Mouse (Mus musculus): ENCODE data around the gene 1520401A03Rik.

Gene 1520401A03Rik

GRCm38 (mm10) chr17:23742941-23743340 is 20.4 kb upstream of the 1520401A03Rik start:
- DNase-seq (ENCODE audit: low spot score): no peak

DNA sequence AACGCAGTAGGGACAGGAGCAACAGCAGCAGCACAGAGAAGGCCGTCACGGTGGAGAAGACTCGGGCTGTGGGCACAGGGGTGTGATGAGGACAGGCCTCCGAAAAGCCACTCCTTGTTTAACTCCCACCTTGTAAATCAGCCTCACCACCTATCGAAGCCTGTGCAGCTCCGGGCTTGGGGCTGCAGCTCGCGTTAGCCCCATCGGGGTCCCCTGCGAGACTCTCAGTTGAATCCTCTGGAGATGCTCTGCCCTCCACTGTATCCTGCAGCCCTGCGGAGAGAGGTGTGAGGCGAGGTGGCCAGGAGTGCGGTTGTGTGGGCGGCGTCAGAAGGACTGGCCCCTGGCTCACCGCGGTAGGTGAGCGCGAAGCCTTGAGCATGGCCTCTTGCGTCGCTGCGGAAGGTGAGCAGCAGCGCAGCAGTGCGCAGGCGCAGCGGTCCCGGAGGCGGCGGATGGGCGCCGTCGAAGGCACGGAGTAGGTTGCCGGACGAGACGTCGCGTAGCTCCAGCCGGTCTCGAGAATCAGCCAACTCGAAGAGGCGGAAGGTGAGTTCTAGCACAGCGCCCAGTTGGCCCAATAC is 19.7 kb upstream of the 1520401A03Rik start:
- no peak for DNase-seq (ENCODE audit: low spot score)

- DNase-seq (ENCODE audit: low spot score): no peak
These were observed 19.0 kb upstream of the 1520401A03Rik start for GRCm38 (mm10) chr17:23741359-23742209.

DNA sequence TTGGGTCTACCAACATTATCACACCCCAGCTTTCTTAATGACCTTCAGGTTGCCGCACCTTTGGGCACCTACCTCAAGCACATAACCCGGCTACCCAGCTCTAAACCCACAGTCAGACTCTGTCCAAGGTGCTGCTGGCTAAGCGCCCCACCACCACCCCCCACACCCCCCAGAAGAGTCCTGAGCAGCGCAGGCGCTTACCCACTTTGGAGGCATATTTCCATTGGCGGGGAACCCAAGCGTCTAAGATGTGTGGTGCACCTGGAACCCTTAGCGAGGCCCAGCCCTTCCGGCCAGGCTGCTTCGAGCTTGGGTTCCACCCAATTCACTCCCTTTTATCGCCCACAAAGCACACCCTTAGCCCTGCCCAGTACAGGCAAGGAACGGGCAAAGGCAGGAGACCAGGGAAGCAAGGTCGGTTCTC is 18.0 kb upstream of the 1520401A03Rik start, which contains the start of gene Paqr4:
Gene Paqr4 (minus strand): TSS at position 270 of the 424 bp plus-strand sequence.
- DNase-seq (ENCODE audit: low spot score): no peak

- DNase-seq (ENCODE audit: low spot score): peak; percentile 93
These were observed 17.6 kb upstream of the 1520401A03Rik start for GRCm38 (mm10) chr17:23740136-23740584.

- peak; percentile 60 for DNase-seq (ENCODE audit: low spot score)
These were observed 16.9 kb upstream of the 1520401A03Rik start for GRCm38 (mm10) chr17:23739202-23740135.

DNA sequence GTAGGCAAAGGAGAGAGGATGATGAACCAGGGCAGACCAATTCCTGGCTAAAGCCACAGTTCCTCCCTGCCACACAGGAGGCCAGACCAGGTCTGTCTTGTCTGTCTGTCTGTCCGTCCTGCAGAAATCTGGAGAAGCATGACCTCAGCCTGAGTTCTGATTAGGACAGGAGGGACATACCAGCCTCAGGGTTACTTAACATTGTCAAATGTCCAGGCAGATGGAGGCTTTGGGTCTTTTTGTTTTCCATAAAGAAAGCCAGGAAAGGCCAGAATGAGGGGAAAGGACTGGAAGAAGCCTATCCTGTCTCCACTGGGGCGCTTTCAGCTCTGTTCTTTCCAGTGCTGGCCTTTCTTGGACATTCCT is 16.2 kb upstream of the 1520401A03Rik start:
- DNase-seq (ENCODE audit: low spot score): no peak

DNA sequence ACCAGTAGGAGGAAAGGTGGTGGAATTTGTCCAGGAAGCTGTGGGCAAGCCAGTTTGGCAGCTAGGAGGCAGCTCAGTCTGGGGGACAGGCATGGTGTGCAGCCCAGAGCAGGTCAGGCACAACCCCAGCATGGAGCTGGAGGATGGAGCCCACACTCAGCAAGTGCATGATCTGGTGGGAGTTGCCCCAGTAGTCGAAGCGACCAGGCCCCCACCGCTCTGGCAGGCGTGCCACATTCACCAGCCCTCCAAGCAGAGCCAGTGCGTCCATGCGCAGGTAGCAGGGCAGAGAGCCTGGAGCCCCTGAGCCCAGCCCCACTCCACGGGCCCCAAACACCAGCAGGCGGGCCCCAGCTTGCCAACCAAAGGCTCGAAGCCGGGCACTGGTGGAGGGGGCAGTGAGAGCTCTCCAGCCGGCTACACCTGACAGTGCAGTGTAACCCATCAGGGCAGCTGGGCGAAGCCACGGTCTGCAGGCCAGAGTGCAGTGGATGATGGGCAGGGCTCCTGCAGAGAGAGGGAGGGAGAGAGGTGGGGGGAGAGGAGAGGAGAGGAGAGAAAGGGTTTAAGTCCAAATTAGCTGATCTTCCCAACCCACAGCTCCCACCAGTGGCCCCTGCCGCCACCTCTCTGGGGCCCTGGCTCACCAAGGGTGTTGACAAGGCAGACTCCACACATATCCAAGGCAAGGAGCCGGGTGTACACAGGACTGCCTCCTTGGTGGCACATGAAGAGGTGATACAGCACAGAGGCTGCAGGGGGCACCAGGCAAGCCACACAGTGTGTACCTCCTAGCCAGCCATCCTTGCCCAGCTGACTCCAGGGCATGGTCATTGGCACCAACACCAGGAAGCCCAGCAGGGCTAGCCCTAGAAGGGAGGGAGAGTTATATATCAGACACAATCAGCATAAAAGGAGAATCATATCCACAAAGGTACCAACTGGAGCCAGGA is 15.2 kb upstream of the 1520401A03Rik start:
- no peak for DNase-seq (ENCODE audit: low spot score)

DNA sequence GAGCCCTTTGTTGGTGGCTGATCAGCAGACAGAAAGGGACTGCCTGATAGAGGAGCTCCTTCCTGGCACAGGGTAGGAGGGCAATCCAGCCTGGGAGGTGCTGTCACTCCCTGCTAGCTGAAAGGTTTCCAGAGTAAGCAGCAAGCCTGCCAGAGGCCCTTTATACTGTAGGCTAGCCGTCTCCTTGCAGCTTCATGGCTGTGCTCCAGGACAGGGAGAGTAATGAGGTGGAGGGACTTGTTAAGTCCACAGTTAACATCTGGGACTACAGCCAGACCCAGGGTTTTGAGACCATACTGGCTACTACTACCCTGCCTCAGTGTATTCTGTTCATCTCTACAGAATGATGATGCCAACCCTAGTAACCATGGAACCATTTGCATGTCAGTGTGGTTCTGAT is 11.8 kb upstream of the 1520401A03Rik start:
- DNase-seq (ENCODE audit: low spot score): no peak

DNA sequence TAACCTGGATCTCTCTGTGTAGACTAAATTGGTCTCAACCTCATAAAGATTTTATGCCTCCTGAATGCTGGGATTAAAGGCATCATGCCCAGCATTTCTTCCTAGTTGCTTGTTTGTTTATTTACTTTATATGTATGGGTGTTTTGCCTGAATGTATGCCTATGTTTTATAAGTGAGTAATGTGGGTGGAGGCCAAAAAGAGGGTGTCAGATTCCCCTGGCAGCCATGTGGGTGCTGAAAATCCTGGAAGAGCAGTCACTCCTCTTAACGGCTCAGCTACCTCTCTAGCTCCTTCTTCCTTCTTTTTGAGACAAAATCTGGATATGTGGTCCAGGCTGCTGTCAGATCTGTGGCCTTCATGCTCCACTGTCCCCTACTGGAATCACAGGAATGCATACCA is 7.9 kb upstream of the 1520401A03Rik start:
- no peak for DNase-seq (ENCODE audit: low spot score)

DNA sequence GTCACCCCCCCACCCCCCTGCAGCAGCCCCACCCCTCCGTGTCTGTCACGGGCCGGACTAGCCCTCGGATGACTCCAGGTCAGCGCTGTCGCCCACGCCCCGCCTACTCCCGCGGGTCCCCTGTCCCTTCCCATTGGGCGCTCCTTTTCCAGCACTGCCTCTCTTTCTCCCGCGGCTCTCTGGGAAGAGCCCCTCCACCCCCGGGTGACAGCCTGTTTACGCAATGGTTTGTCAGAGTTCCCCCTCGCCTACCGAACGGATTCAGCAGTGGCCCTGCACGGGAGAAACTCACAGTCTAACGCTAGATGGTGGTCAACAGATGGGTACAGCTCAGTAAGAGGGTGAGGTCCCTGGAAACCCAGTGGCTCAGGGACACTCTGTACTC is 4.2 kb upstream of the 1520401A03Rik start:
- DNase-seq (ENCODE audit: low spot score): peak; percentile 76

GRCm38 (mm10) chr17:23725999-23726757 is 3.6 kb upstream of the 1520401A03Rik start, which contains the start of gene Pkmyt1:
Gene Pkmyt1 (plus strand): TSS chr17:23726336.
- DNase-seq (ENCODE audit: low spot score): peak; percentile 93

- no peak for DNase-seq (ENCODE audit: low spot score)
These were observed 2.9 kb upstream of the 1520401A03Rik start for GRCm38 (mm10) chr17:23725477-23725876.

- DNase-seq (ENCODE audit: low spot score): no peak
These were observed 697 bp downstream of the 1520401A03Rik start for GRCm38 (mm10) chr17:23721886-23722285.

- no peak for DNase-seq (ENCODE audit: low spot score)
These were observed 3.1 kb downstream of the 1520401A03Rik start for GRCm38 (mm10) chr17:23719455-23719854.

DNA sequence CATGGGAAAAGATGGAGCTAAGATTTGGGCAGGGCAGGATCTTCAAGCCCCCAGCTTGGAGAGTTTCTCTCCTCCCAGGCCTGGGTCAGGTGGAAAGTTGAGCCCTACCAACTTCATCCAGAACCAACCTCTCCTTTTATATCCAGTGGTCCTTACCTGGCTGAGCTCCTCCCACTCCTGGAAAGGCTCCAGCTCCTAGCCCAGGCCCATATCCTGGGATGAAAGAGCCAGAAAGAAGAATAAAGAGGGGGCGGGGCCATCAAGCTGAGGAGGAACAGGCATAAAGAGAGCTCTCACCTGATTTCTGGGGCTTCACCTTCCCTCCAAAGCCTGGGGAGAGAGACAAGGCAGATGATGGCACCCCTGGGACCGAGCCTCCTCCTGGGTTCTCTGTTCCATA is 5.6 kb downstream of the 1520401A03Rik start:
- DNase-seq (ENCODE audit: low spot score): no peak

GRCm38 (mm10) chr17:23706212-23706611 is 16.4 kb downstream of the 1520401A03Rik start:
- DNase-seq (ENCODE audit: low spot score): peak; percentile 63

DNA sequence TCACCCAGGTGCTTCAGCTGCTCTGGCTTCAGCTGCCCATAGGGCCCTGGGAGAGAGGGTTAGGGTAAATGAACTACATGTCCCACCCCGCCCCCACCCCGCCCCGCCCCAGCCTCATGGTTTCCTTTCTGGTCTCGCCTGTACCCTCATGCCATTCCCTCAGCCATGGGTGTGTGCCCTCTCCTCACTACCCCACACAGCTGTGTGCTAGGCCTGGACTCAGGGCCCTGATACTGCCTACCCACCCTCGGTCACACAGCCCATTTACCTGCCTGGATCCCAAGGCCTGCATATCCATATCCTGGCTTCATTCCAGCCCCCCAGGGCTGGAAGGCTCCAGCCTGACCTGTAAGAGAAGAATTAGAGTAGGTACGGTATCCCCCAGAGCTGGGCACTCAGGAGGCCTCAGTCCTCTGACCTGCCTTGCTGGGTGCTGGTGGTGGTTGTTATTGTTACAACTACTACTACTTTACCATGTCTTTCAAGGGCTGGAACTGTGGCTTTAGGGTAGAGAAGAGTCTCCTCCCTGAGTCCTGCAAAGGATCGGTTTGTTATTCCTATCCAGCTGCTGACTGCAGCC is 17.0 kb downstream of the 1520401A03Rik start:
- DNase-seq (ENCODE audit: low spot score): no peak

- peak; percentile 28 for DNase-seq (ENCODE audit: low spot score)
These were observed 17.8 kb downstream of the 1520401A03Rik start for GRCm38 (mm10) chr17:23704741-23705140.

- no peak for DNase-seq (ENCODE audit: low spot score)
These were observed 19.3 kb downstream of the 1520401A03Rik start for GRCm38 (mm10) chr17:23703301-23703700.
